Mouse (Mus musculus) midbrain, embryonic 14.5 days (tissue): ENCODE measurements around the gene Grk3. TPM values are rescaled to one million over a fixed set of nuclear protein-coding genes. Genes with fewer than 3 reads are reported as not detected.

Experiments
- polyA plus RNA-seq: library from polyadenylated mRNA; unstranded; fragments of >200 nt; fragmentation: Nextera tagmentation; extraction: Ambion mirVana; gene quantifications from 2 replicates; pipeline ENCODE4 v1.2.1, GENCODE M21; 2014

Grk3 gene
- polyA plus RNA-seq, 1 experiment from 2014 or later, result 16.3 TPM

Other genes starting within 250 kb of the Grk3 start
- 0.87 and 1.4 TPM in 2 replicates for gene Myo18b, start 119.4 kb downstream of the Grk3 start, polyA plus RNA-seq
- not detected in 2 replicates for gene Crybb2, start 54.3 kb upstream of the Grk3 start, polyA plus RNA-seq
- 0.70 and 0.77 TPM in 2 replicates for gene Crybb3, start 65.8 kb upstream of the Grk3 start, polyA plus RNA-seq
- 1.6 and 2.1 TPM in 2 replicates for gene 2900026A02Rik, start 205.4 kb upstream of the Grk3 start, polyA plus RNA-seq
- gene Tmem211, start 211.1 kb upstream of the Grk3 start, polyA plus RNA-seq, result 0.15 TPM in 1 of 2 replicates, not detected in the other